Mouse (Mus musculus): ENCODE measurements around the gene Tcfl5.

The Tcfl5 gene

GRCm38 (mm10) chr2:180598157-180598705, 44.3 kb downstream of the Tcfl5 start:
- no peak for DNase-seq (ENCODE audit: low spot score in 2 of 2)

DNA sequence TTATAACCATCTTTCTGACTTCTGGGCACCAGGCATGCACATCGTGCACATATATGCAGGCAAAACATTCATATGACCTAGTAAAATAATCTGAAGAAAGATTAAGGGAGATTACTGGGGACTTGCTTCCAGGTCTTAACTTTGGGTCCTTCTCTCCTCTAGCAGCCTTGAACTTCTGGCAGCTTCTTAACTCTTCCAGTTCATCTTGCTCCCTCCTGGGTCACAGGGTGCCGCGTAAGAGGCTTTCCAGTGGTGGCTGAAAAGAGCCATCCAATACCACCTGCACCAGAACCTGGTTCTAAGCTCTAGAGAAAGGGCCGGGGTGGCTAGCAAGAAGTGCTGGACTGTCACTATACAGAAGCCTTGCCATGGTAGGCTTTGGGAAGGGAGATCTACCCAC, 45.0 kb downstream of the Tcfl5 start, which contains the start of gene Col9a3:
Gene Col9a3 (plus strand): TSS at position 301 of the 400 bp plus-strand sequence.
- DNase-seq (ENCODE audit: low spot score in 2 of 2), result no peak

- DNase-seq (ENCODE audit: low spot score in 2 of 2), result peak; percentile 76 to 77
Measured at GRCm38 (mm10) chr2:180589123-180589831, 53.2 kb downstream of the Tcfl5 start, which contains the start of gene Ogfr. Gene Ogfr (plus strand): TSS chr2:180589245.

- DNase-seq (ENCODE audit: low spot score in 2 of 2), result no peak
Measured at GRCm38 (mm10) chr2:180588736-180589122, 53.8 kb downstream of the Tcfl5 start.

- peak; percentile 33 to 36 for DNase-seq (ENCODE audit: low spot score in 2 of 2)
Measured at GRCm38 (mm10) chr2:180583154-180583507, 59.4 kb downstream of the Tcfl5 start.

- DNase-seq (ENCODE audit: low spot score in 2 of 2), result peak; percentile 95
Measured at GRCm38 (mm10) chr2:180582481-180583153, 59.9 kb downstream of the Tcfl5 start.

GRCm38 (mm10) chr2:180581002-180581401, 61.5 kb downstream of the Tcfl5 start, which contains the start of gene Mrgbp:
Gene Mrgbp (plus strand): TSS chr2:180581304.
- no peak for DNase-seq (ENCODE audit: low spot score in 2 of 2)

DNA sequence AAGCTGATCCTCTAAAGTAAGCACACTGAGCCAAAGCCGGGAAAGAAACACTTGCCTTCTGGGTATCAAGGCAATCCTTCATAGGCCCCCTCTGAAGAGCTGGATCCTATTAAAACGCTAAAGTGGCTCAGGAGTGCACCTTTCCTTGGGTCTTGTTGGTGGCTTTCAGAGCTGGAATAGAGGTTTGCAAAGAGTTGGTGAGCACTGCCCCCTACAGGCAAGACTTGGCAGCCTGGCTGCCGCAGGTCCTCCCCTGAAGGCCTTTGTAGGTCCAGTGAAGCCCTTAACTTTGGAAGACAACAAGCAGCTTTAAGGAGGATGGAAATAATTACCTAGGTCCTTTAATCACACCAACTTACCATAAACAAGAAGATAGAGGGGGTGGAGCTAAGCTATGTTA, 63.8 kb downstream of the Tcfl5 start:
- peak; percentile 44 to 50 for DNase-seq (ENCODE audit: low spot score in 2 of 2)

DNA sequence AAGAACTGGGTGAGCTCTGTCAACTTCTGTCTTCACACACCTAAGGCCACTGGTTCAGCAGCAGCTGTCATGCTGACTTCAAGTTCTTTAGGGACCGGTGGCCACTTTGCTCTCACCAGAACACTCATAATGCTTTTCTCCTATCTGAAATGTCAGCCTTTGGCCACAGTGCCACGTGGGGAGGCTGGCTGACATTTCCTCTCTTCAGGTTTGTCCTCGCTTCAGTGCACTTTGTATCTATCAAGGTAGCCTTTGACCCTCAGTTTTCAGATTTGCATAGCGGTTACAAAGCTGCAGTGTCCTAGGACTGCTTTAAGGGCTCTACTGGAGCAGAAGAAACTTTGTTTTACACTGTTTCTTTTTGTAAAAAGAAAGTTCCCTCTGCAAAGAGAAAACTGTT, 66.0 kb downstream of the Tcfl5 start:
- DNase-seq (ENCODE audit: low spot score in 2 of 2), result peak in 1 of 2 experiments; percentile 24
